Comparison of ENCODE assay signal across 9 mouse cellular contexts in genomic region chr12:99836404-99837131, GRCm38 (mm10). TPM values are rescaled to one million over a fixed set of nuclear protein-coding genes. Genes with fewer than 3 reads are reported as not detected.
DNase-seq lines count a peak whose midpoint lies in the region; ATAC-seq and TF ChIP-seq lines count a peak whose summit lies in the region.
"Had no signal": no experiment of that assay in that cellular context is flagged by ENCODE, and none has a peak within 500 bp of the region (broad histone marks: within the 10 kb centered on the region; RNA-seq: fewer than 3 reads in every experiment).

No protein-coding gene starts in this region.

- no peak overlapping the region for H3K4me3 ChIP-seq in hindbrain, embryonic 10.5 days
- H3K4me3 ChIP-seq in midbrain, embryonic 16.5 days (ENCODE audit: low read depth, low read length), result 0 out of 2 replicates have a peak overlapping the region, but pooled peaks have one; percentile 8
- H3K4me3 ChIP-seq in intestine, postnatal 0 days (ENCODE audit: low read depth, low read length), result no peak overlapping the region

- peaks cover 10% of the 10 kb centered on the region; the same call in 1 of the 2 replicates for H3K36me3 ChIP-seq in hindbrain, embryonic 10.5 days
- H3K36me3 ChIP-seq in midbrain, embryonic 16.5 days (ENCODE audit: control insufficient read depth, insufficient read depth, low read length), result no peaks in the 10 kb centered on the region
- no peaks in the 10 kb centered on the region for H3K36me3 ChIP-seq in intestine, postnatal 0 days (ENCODE audit: control insufficient read depth, insufficient read depth)

- DNase-seq in thymus, postnatal 0 days (ENCODE audit: low spot score), result peak; percentile 12
- DNase-seq in thymus, postnatal 10 days (ENCODE audit: low spot score in 2 of 2), result no peak
- peak; percentile 53 for DNase-seq in hindbrain, embryonic 10.5 days (ENCODE audit: low spot score)
- peak; percentile 32 to 51 for DNase-seq in layer of hippocampus, adult 8-10 months (ENCODE audit: low spot score in 2 of 2)
- DNase-seq in adipocyte (ENCODE audit: low spot score), result no peak

- no peak for TF ChIP-seq CTCF in intestine, postnatal 0 days (IDR thresholded peaks at IDR 0.05; ENCODE audit: low read depth)

- H3K9ac ChIP-seq in midbrain, embryonic 16.5 days (ENCODE audit: low read depth, low read length), result peak overlapping the region; percentile 30; the same call in 1 of the 2 replicates
- no peak overlapping the region for H3K9ac ChIP-seq in intestine, postnatal 0 days (ENCODE audit: low read depth, low read length)

- no peak overlapping the region for H3K27ac ChIP-seq in hindbrain, embryonic 10.5 days
- H3K27ac ChIP-seq in midbrain, embryonic 16.5 days (ENCODE audit: low read length), result peak overlapping the region; percentile 86
- no peak overlapping the region for H3K27ac ChIP-seq in intestine, postnatal 0 days (ENCODE audit: low read depth, low read length)

- H3K4me1 ChIP-seq in hindbrain, embryonic 10.5 days (replicated peaks), result peaks cover 12% of the 10 kb centered on the region
- peaks cover 12% of the 10 kb centered on the region for H3K4me1 ChIP-seq in midbrain, embryonic 16.5 days (ENCODE audit: control insufficient read depth, insufficient read depth, low read length)
- H3K4me1 ChIP-seq in intestine, postnatal 0 days (replicated peaks; ENCODE audit: control insufficient read depth, insufficient read depth, low read length), result no peaks in the 10 kb centered on the region

- no peaks in the 10 kb centered on the region for H3K27me3 ChIP-seq in hindbrain, embryonic 10.5 days (ENCODE audit: insufficient read depth, poor library complexity, severe bottlenecking)
- H3K27me3 ChIP-seq in midbrain, embryonic 16.5 days (ENCODE audit: control insufficient read depth, insufficient read depth, low read depth, low read length), result no peaks in the 10 kb centered on the region
- no peaks in the 10 kb centered on the region for H3K27me3 ChIP-seq in intestine, postnatal 0 days (replicated peaks; ENCODE audit: control insufficient read depth, insufficient read depth, low read length)

- H3K9me3 ChIP-seq in hindbrain, embryonic 10.5 days, result peaks cover 5% of the 10 kb centered on the region; the same call in 1 of the 2 replicates
- H3K9me3 ChIP-seq in midbrain, embryonic 16.5 days (replicated peaks; ENCODE audit: control insufficient read depth, low read length, poor library complexity, severe bottlenecking), result no peaks in the 10 kb centered on the region
- no peaks in the 10 kb centered on the region for H3K9me3 ChIP-seq in intestine, postnatal 0 days (ENCODE audit: control insufficient read depth)

- peak; percentile 65 for ATAC-seq in common myeloid progenitor, adult 5-6 weeks (replicated peaks; ENCODE audit: low read depth, poor library complexity, severe bottlenecking)
- peak; percentile 93 for ATAC-seq in midbrain, embryonic 16.5 days
- no peak for ATAC-seq in intestine, postnatal 0 days

- 62% methylated on average over 20 of the region's 20 CpGs for whole genome bisulfite sequencing in hindbrain, embryonic 10.5 days
- 31% methylated on average over 20 of the region's 20 CpGs for WGBS in midbrain, embryonic 16.5 days
- WGBS in intestine, postnatal 0 days, result 67% methylated on average over 20 of the region's 20 CpGs

- peak overlapping the region; percentile 42 for H3K4me2 ChIP-seq in midbrain, embryonic 16.5 days (ENCODE audit: low read length)
- no peak overlapping the region for H3K4me2 ChIP-seq in intestine, postnatal 0 days (replicated peaks; ENCODE audit: low read depth)

RNA-seq across cellular contexts. Expression of gene Efcab11, which starts 47.7 kb away (rescaled TPM):
- polyA plus RNA-seq in thymus, postnatal 0 days (2015; fragmentation: Nextera tagmentation; extraction: Ambion mirVana), result 9.6 and 10.0 TPM in 2 replicates
- total RNA-seq in common myeloid progenitor, adult 5-6 weeks (2017), result 4.9 and 6.3 TPM in 2 replicates
- 21.9 and 24.4 TPM in 2 replicates for polyA plus RNA-seq in hindbrain, embryonic 10.5 days (2016; fragmentation: Nextera tagmentation; extraction: Ambion mirVana)
- under 1 TPM; 0.18 to 0.49 (median 0.43) TPM for total RNA-seq in layer of hippocampus, adult 8-10 months (2022)
- 3.4 and 4.0 TPM in 2 replicates for polyA plus RNA-seq in midbrain, embryonic 16.5 days (2015; fragmentation: Nextera tagmentation; extraction: Ambion mirVana)
- polyA plus RNA-seq in intestine, postnatal 0 days (2015; fragmentation: Nextera tagmentation; extraction: Ambion mirVana), result 3.2 and 3.3 TPM in 2 replicates
- total RNA-seq: heart, postnatal 36 days had no signal

RNA-seq across cellular contexts. Expression of gene Tdp1, which starts 47.7 kb away (rescaled TPM):
- polyA plus RNA-seq in thymus, postnatal 0 days (2015; fragmentation: Nextera tagmentation; extraction: Ambion mirVana), result 49.9 and 55.7 TPM in 2 replicates
- total RNA-seq in common myeloid progenitor, adult 5-6 weeks (2017), result 18.9 and 25.4 TPM in 2 replicates
- 77.9 and 83.9 TPM in 2 replicates for polyA plus RNA-seq in hindbrain, embryonic 10.5 days (2016; fragmentation: Nextera tagmentation; extraction: Ambion mirVana)
- 10 to 100 TPM; 24.2 to 29.4 (median 25.9) TPM for total RNA-seq in layer of hippocampus, adult 8-10 months (2022)
- 49.6 and 53.5 TPM in 2 replicates for polyA plus RNA-seq in midbrain, embryonic 16.5 days (2015; fragmentation: Nextera tagmentation; extraction: Ambion mirVana)
- 9.1 and 9.6 TPM in 2 replicates for polyA plus RNA-seq in intestine, postnatal 0 days (2015; fragmentation: Nextera tagmentation; extraction: Ambion mirVana)

Comparison
In these comparisons a context has a peak if more than half of its experiments do, and no peak if none do; other contexts are left out.
1. DNase-seq: peak in thymus, postnatal 0 days (single experiment), hindbrain, embryonic 10.5 days (single experiment) and layer of hippocampus, adult 8-10 months (2 of 2); none in thymus, postnatal 10 days (0 of 2) and adipocyte (single experiment).